30 mouse cellular contexts compared by ENCODE assay signal in the genomic region with DNA sequence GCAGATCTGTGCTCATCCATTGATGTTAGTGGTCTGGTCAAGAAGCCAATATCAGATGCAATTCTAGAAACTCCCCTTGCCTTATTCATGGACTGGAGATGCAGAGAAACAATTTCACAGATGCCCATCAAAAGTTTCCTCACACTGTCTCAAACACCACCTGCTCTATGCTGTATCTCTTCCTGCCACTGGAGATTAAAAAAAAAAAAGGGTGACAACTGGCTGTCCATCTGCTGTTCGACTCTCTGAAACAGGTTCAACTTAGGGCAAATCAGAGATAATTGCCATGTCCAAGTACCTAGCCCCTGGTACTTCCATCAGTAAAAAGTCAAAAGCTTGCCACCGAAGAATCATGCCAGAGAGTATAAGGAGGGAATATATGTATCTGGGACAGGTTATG.
"Had no signal": no experiment of that assay in that cellular context is flagged by ENCODE, and none has a peak within 500 bp of the region (broad histone marks: within the 10 kb centered on the region; RNA-seq: fewer than 3 reads in every experiment).

No protein-coding gene starts in this region.

- DNase-seq: heart, postnatal 10 days; heart, postnatal 14 days; heart, postnatal 36 days; heart, postnatal 4 days; kidney, adult 11 months; kidney, adult 18-20 months; kidney, adult 2 months; kidney, adult 8-10 months; kidney, adult 9 months; kidney, postnatal 10 days; kidney, postnatal 14 days; kidney, postnatal 25 days; kidney, postnatal 36 days; kidney, postnatal 4 days; layer of hippocampus, adult 9-11 months; layer of hippocampus, postnatal 36 days had no signal

- H3K4me3 ChIP-seq: heart, embryonic 10.5 days; heart, embryonic 12.5 days; heart, embryonic 13.5 days; heart, embryonic 15.5 days; hindbrain, embryonic 10.5 days; hindbrain, embryonic 12.5 days; hindbrain, embryonic 13.5 days; hindbrain, embryonic 15.5 days; intestine, embryonic 15.5 days; kidney, embryonic 15.5 days; layer of hippocampus, adult 2 months; left cerebral cortex, adult 2 months had no signal

- H3K4me2 ChIP-seq: heart, embryonic 11.5 days; heart, embryonic 12.5 days; heart, embryonic 13.5 days; heart, embryonic 15.5 days; hindbrain, embryonic 12.5 days; hindbrain, embryonic 13.5 days; hindbrain, embryonic 14.5 days; hindbrain, embryonic 15.5 days; intestine, embryonic 15.5 days; kidney, embryonic 15.5 days had no signal

- H3K27me3 ChIP-seq: heart, embryonic 12.5 days; heart, embryonic 13.5 days; heart, embryonic 15.5 days; hindbrain, embryonic 12.5 days; hindbrain, embryonic 13.5 days; hindbrain, embryonic 15.5 days; intestine, embryonic 15.5 days; kidney, embryonic 15.5 days had no signal

- H3K36me3 ChIP-seq: heart, embryonic 10.5 days; heart, embryonic 12.5 days; heart, embryonic 13.5 days; heart, embryonic 15.5 days; hindbrain, embryonic 10.5 days; hindbrain, embryonic 12.5 days; hindbrain, embryonic 13.5 days; hindbrain, embryonic 15.5 days; intestine, embryonic 15.5 days; kidney, embryonic 15.5 days had no signal
